Mouse (Mus musculus): ENCODE measurements around the gene Tob2. TPM values are rescaled to one million over a fixed set of nuclear protein-coding genes. Genes with fewer than 3 reads are reported as not detected.
A peak's percentile ranks its signal among the peaks of the same experiment; 100 is the strongest.

Tob2 gene
- polyA plus RNA-seq, 1 experiment from 2014 or later: 20.3 TPM

GRCm38 (mm10) chr15:81831136-81831825, 27.3 kb downstream of the Tob2 start:
- WGBS: 19% methylated on average over 24 of the region's 24 CpGs
- no peaks in the 10 kb centered on the region for H3K9me3 ChIP-seq
- H3K4me1 ChIP-seq: peaks cover 32% of the 10 kb centered on the region
- H3K27me3 ChIP-seq (replicated peaks; ENCODE audit: low read depth, poor library complexity, severe bottlenecking): peaks cover 16% of the 10 kb centered on the region
- peak overlapping the region; percentile 30; the same call in 1 of the 2 replicates for H3K27ac ChIP-seq (replicated peaks)
- H3K36me3 ChIP-seq (replicated peaks): peaks cover 14% of the 10 kb centered on the region
- peak overlapping the region; percentile 11; the same call in 1 of the 2 replicates for H3K4me3 ChIP-seq
- DNase-seq (ENCODE audit: low spot score): peak; percentile 92

GRCm38 (mm10) chr15:81830530-81830929, 28.1 kb downstream of the Tob2 start:
- Histone ChIP-seq H3K27ac (replicated peaks) (no peak overlapping the region), H3K4me1 (peaks cover 27% of the 10 kb centered on the region), H3K27me3 (replicated peaks; ENCODE audit: low read depth, poor library complexity, severe bottlenecking) (peaks cover 14% of the 10 kb centered on the region), H3K36me3 (replicated peaks) (peaks cover 22% of the 10 kb centered on the region), H3K9me3 (no peaks in the 10 kb centered on the region), H3K4me3 (no peak overlapping the region)
- WGBS: 87% methylated on average over 4 of the region's 4 CpGs
- no peak for DNase-seq (ENCODE audit: low spot score)

- WGBS: 68% methylated on average over 2 of the region's 2 CpGs
- Histone ChIP-seq H3K27me3 (replicated peaks; ENCODE audit: low read depth, poor library complexity, severe bottlenecking) (0 out of 2 replicates have a peak, but pooled peaks cover under 1% of the 10 kb centered on the region), H3K4me1 (peaks cover 18% of the 10 kb centered on the region)
Observed at GRCm38 (mm10) chr15:81829208-81829580, 29.4 kb downstream of the Tob2 start.

GRCm38 (mm10) chr15:81828426-81829207, 30.0 kb downstream of the Tob2 start:
- Histone ChIP-seq H3K4me3 (no peak overlapping the region), H3K4me1 (0 out of 2 replicates have a peak, but pooled peaks cover 14% of the 10 kb centered on the region), H3K36me3 (replicated peaks) (peaks cover 41% of the 10 kb centered on the region), H3K27me3 (replicated peaks; ENCODE audit: low read depth, poor library complexity, severe bottlenecking) (no peaks in the 10 kb centered on the region), H3K9me3 (no peaks in the 10 kb centered on the region), H3K27ac (replicated peaks) (no peak overlapping the region)
- 87% methylated on average over 7 of the region's 7 CpGs for WGBS
- no peak for DNase-seq (ENCODE audit: low spot score)

More at GRCm38 (mm10) chr15:81829208-81829580, 29.4 kb downstream of the Tob2 start:
- no peak overlapping the region for H3K4me3 ChIP-seq
- H3K36me3 ChIP-seq (replicated peaks): peaks cover 35% of the 10 kb centered on the region
- H3K9me3 ChIP-seq: no peaks in the 10 kb centered on the region
- no peak for DNase-seq (ENCODE audit: low spot score)
- H3K27ac ChIP-seq (replicated peaks): no peak overlapping the region

GRCm38 (mm10) chr15:81824832-81825231, 33.8 kb downstream of the Tob2 start:
- WGBS: 88% methylated on average over 3 of the region's 3 CpGs
- no peak for DNase-seq (ENCODE audit: low spot score)
- Histone ChIP-seq H3K27me3 (replicated peaks; ENCODE audit: low read depth, poor library complexity, severe bottlenecking) (no peaks in the 10 kb centered on the region), H3K27ac (replicated peaks) (no peak overlapping the region), H3K9me3 (no peaks in the 10 kb centered on the region), H3K4me3 (no peak overlapping the region), H3K4me1 (0 out of 2 replicates have a peak, but pooled peaks cover 3% of the 10 kb centered on the region), H3K36me3 (replicated peaks) (peaks cover 77% of the 10 kb centered on the region)

- 0 out of 2 replicates have a peak, but pooled peaks cover 3% of the 10 kb centered on the region for H3K4me1 ChIP-seq
- peaks cover 98% of the 10 kb centered on the region for H3K36me3 ChIP-seq (replicated peaks)
- WGBS: 83% methylated on average over 3 of the region's 3 CpGs
- H3K27ac ChIP-seq (replicated peaks): no peak overlapping the region
- no peak for DNase-seq (ENCODE audit: low spot score)
- no peaks in the 10 kb centered on the region for H3K9me3 ChIP-seq
- no peak overlapping the region for H3K4me3 ChIP-seq
- H3K27me3 ChIP-seq (replicated peaks; ENCODE audit: low read depth, poor library complexity, severe bottlenecking): no peaks in the 10 kb centered on the region
Observed at GRCm38 (mm10) chr15:81822631-81823030, 36.0 kb downstream of the Tob2 start.

- H3K9me3 ChIP-seq: no peaks in the 10 kb centered on the region
- no peak overlapping the region for H3K4me3 ChIP-seq
- H3K4me1 ChIP-seq: peaks cover 11% of the 10 kb centered on the region
- H3K27me3 ChIP-seq (replicated peaks; ENCODE audit: low read depth, poor library complexity, severe bottlenecking): no peaks in the 10 kb centered on the region
- 88% methylated on average over 3 of the region's 3 CpGs for WGBS
- no peak overlapping the region for H3K27ac ChIP-seq (replicated peaks)
- no peak for DNase-seq (ENCODE audit: low spot score)
- peaks cover 87% of the 10 kb centered on the region for H3K36me3 ChIP-seq (replicated peaks)
Observed at GRCm38 (mm10) chr15:81818404-81818803, 40.2 kb downstream of the Tob2 start.

- no peak for DNase-seq (ENCODE audit: low spot score)
- Histone ChIP-seq H3K27me3 (replicated peaks; ENCODE audit: low read depth, poor library complexity, severe bottlenecking) (no peaks in the 10 kb centered on the region), H3K36me3 (replicated peaks) (peaks cover 53% of the 10 kb centered on the region), H3K27ac (replicated peaks) (no peak overlapping the region), H3K4me1 (peaks cover 43% of the 10 kb centered on the region), H3K9me3 (no peaks in the 10 kb centered on the region), H3K4me3 (no peak overlapping the region)
- 91% methylated on average over 12 of the region's 12 CpGs for WGBS
Observed at GRCm38 (mm10) chr15:81814716-81815370, 43.8 kb downstream of the Tob2 start.

- Histone ChIP-seq H3K27me3 (replicated peaks; ENCODE audit: low read depth, poor library complexity, severe bottlenecking) (no peaks in the 10 kb centered on the region), H3K9me3 (no peaks in the 10 kb centered on the region), H3K4me3 (no peak overlapping the region), H3K27ac (replicated peaks) (no peak overlapping the region), H3K36me3 (replicated peaks) (peaks cover 46% of the 10 kb centered on the region), H3K4me1 (peaks cover 47% of the 10 kb centered on the region)
- DNase-seq (ENCODE audit: low spot score): no peak
- WGBS: 64% methylated on average over 5 of the region's 5 CpGs
Observed at GRCm38 (mm10) chr15:81813986-81814705, 44.5 kb downstream of the Tob2 start.

GRCm38 (mm10) chr15:81812696-81813631, 45.6 kb downstream of the Tob2 start:
- Histone ChIP-seq H3K4me1 (peaks cover 47% of the 10 kb centered on the region), H3K9me3 (no peaks in the 10 kb centered on the region), H3K36me3 (replicated peaks) (peaks cover 34% of the 10 kb centered on the region), H3K4me3 (peak overlapping the region; percentile 89), H3K27ac (replicated peaks) (no peak overlapping the region), H3K27me3 (replicated peaks; ENCODE audit: low read depth, poor library complexity, severe bottlenecking) (no peaks in the 10 kb centered on the region)
- 65% methylated on average over 7 of the region's 7 CpGs for WGBS
- no peak for DNase-seq (ENCODE audit: low spot score)

GRCm38 (mm10) chr15:81812287-81812686, 46.3 kb downstream of the Tob2 start:
- Histone ChIP-seq H3K27me3 (replicated peaks; ENCODE audit: low read depth, poor library complexity, severe bottlenecking) (no peaks in the 10 kb centered on the region), H3K4me1 (peaks cover 47% of the 10 kb centered on the region), H3K27ac (replicated peaks) (peak overlapping the region; percentile 92), H3K9me3 (no peaks in the 10 kb centered on the region), H3K4me3 (peak overlapping the region; percentile 89), H3K36me3 (replicated peaks) (peaks cover 27% of the 10 kb centered on the region)
- DNase-seq (ENCODE audit: low spot score): no peak
- WGBS: 40% methylated on average over 3 of the region's 3 CpGs

All from embryonic facial prominence, embryonic 10.5 days (tissue).